Mouse (Mus musculus) kidney, embryonic 14.5 days (tissue): ENCODE measurements around the gene Celsr2. TPM values are rescaled to one million over a fixed set of nuclear protein-coding genes. Genes with fewer than 3 reads are reported as not detected.

Source experiments
- ATAC-seq: fragments of 200-750 bp; cut with Nextera tagmentation; 2 replicates; pipeline ENCODE4 v1.8.0; 2017; ENCODE audit warnings: moderate number of reproducible peaks, mild to moderate bottlenecking, moderate TSS enrichment, moderate library complexity; ENCODE audit not compliant: low FRiP score, low TSS enrichment
- H3K27ac ChIP-seq: fragments of 300-500 bp; sonication (generic); 2 replicates; pipeline ENCODE4 v1.5.1; 2014; ENCODE audit warnings: low read depth, mild to moderate bottlenecking, low read length, moderate library complexity, mixed read lengths
- H3K27me3 ChIP-seq: fragments of 300-500 bp; sonication (generic); 2 replicates; pipeline ENCODE4 v1.6.1; 2014; ENCODE audit warnings: mild to moderate bottlenecking, low read length; ENCODE audit not compliant: control insufficient read depth, insufficient read depth
- H3K36me3 ChIP-seq: fragments of 300-500 bp; sonication (generic); 2 replicates; pipeline ENCODE4 v1.6.1; 2014; ENCODE audit warnings: low read length, mixed read lengths; ENCODE audit not compliant: control insufficient read depth, insufficient read depth
- H3K4me1 ChIP-seq: fragments of 300-500 bp; sonication (generic); 2 replicates; pipeline ENCODE4 v1.6.1; 2014; ENCODE audit warnings: low read length, mixed read lengths; ENCODE audit not compliant: control insufficient read depth, insufficient read depth
- H3K4me2 ChIP-seq: fragments of 300-500 bp; sonication (generic); replicated peaks from 2 replicates; pipeline ENCODE4 v1.6.1; 2014; ENCODE audit warnings: low read depth, mild to moderate bottlenecking, low read length
- H3K4me3 ChIP-seq: fragments of 300-500 bp; sonication (generic); 2 replicates; pipeline ENCODE4 v1.5.1; 2014; ENCODE audit warnings: mild to moderate bottlenecking, low read length
- H3K9ac ChIP-seq: fragments of 300-500 bp; sonication (generic); 2 replicates; pipeline ENCODE4 v1.6.1; 2014; ENCODE audit warnings: low read depth, mild to moderate bottlenecking, low read length, moderate library complexity
- H3K9me3 ChIP-seq: fragments of 300-500 bp; sonication (generic); 2 replicates; pipeline ENCODE4 v1.6.1; 2016; ENCODE audit warnings: low read length; ENCODE audit not compliant: control insufficient read depth
- WGBS: fragments of 180-500 bp; shearing (Covaris S2); extraction: QIAGEN DNeasy Blood & Tissue Kit; methylation state at CpG from one replicate; pipeline ENCODE4 v1.1.7; 2014; 5-methylcytosine and 5-hydroxymethylcytosine counted together
- polyA plus RNA-seq: library from polyadenylated mRNA; unstranded; fragments of >200 nt; fragmentation: Nextera tagmentation; extraction: Ambion mirVana; gene quantifications from 2 replicates; pipeline ENCODE4 v1.2.1, GENCODE M21; 2014

Gene Celsr2
- polyA plus RNA-seq, 1 experiment from 2014 or later = 27.9 TPM

DNA sequence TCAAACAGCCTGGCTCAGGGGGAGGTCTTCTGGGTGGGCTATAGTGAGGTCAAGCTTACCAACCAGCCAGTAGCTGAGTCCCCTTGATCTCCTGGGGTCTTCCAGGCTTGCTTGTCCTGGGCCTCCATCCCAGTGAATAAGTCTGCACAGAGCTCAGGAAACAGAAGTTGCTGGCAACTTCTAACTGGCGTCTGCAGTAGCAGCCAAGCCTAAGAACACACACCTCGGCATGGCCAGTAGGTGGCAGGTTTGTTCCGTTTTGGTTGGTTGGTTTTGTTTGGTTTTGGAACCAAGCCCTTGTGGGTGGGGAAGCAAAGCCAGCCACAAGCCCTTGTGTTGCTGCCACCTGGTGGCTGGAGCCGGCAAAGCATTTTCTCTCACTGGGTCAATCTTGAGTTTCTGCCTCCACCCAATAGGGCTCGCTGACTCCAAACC, 26.2 kb downstream of the Celsr2 start:
- Histone ChIP-seq H3K9ac (no peak overlapping the region), H3K9me3 (no peaks in the 10 kb centered on the region), H3K27me3 (no peaks in the 10 kb centered on the region), H3K27ac (peak overlapping the region; percentile 48; the same call in 1 of the 2 replicates), H3K36me3 (peaks cover 19% of the 10 kb centered on the region; the same call in 1 of the 2 replicates), H3K4me1 (peaks cover 19% of the 10 kb centered on the region; the same call in 1 of the 2 replicates), H3K4me2 (no peak overlapping the region), H3K4me3 (no peak overlapping the region)
- WGBS = 4% methylated on average over 5 of the region's 5 CpGs
- ATAC-seq = peak; percentile 74

DNA sequence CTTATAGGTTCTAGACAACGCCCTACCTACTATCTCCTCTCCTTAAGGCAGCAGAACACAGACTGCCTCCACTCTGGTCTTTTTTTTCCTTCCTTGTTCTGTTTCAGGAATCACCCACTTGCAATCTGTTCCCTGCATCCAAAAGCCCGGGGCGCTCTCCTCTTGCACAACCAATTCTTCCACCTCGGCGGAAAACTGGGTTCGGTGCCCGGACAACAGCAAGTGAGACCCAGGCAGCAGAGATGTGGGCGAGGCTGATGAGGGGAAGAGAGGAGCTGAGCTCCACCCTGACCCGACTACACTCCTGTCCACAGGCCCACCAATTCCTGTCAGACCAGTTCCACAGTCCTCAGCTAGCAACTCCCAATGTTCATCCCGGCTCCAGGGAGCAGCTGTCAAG, 29.2 kb downstream of the Celsr2 start:
- Histone ChIP-seq H3K4me1 (peaks cover 10% of the 10 kb centered on the region; the same call in 1 of the 2 replicates), H3K9ac (no peak overlapping the region), H3K27ac (no peak overlapping the region), H3K27me3 (no peaks in the 10 kb centered on the region), H3K4me3 (no peak overlapping the region), H3K36me3 (peaks cover 14% of the 10 kb centered on the region; the same call in 1 of the 2 replicates), H3K9me3 (no peaks in the 10 kb centered on the region), H3K4me2 (no peak overlapping the region)
- 90% methylated on average over 10 of the region's 10 CpGs for WGBS
- ATAC-seq = no peak

DNA sequence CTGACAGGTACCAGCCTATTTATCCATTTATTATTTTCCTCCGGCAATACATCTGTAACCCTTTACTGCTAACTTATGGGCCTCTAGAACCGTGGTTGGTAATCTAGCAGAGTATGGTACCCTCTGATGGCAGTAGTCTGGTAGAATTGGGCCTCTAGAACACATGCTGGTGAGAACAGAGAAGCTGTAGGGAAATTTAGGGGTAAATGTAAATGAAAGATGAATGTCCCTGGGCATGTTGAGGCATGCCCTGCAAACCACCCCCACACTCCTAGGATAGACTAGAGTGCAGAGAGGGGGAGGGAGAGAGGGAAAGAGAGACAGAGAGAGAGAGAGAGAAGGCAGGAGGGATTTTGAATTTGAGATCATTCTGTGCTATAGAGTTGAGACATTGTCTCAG, 30.9 kb downstream of the Celsr2 start:
- Histone ChIP-seq H3K27me3 (no peaks in the 10 kb centered on the region), H3K4me3 (peak overlapping the region; percentile 65), H3K4me1 (peaks cover 7% of the 10 kb centered on the region; the same call in 1 of the 2 replicates), H3K36me3 (peaks cover 14% of the 10 kb centered on the region; the same call in 1 of the 2 replicates), H3K27ac (no peak overlapping the region), H3K9me3 (no peaks in the 10 kb centered on the region), H3K4me2 (peak overlapping the region; percentile 68), H3K9ac (peak overlapping the region; percentile 58)
- no peak for ATAC-seq
- WGBS = 38% methylated on average over 2 of the region's 2 CpGs

DNA sequence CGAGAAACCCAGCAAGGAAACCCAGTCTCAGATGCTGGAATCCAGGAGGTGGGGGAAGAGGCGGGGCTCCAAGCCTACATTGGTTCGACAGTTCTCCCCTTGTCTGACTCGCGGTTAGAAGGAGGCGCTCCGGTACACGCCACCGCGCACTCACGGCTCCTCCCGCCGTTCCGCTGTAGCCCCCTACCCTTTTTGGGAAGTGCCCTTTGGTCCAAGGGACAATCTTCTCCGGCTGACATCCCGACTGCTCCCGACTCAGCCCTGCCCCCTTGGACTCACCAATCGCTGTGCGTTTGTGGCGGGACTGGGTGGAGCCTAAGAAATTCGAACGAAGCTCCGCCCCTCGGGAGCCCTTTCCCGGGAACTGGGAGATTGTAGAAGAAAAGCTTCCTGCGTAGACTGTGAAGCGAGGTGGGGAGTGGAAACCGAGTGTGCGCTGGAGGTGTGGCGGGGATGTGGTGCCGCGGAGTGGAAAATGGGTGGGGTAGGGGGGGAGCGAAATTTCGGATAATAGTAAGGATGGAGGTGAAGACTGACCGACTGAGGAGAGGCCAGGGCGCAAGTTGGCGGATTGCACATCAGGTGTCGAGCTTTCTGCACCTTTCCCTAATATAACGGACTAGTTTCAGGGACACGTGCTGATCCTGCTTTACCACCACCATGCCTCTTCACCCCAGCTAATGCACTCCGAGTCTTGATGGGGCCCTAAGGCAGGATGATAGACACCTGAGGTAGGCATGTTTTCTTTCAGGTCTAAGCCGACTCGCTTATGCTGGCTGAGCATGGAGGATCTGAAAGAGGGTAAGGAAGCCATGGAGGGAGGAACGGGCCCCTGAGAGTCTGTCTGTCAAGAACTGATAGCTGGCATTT, 31.6 kb downstream of the Celsr2 start, which contains the start of gene Psrc1:
TSS of gene Psrc1 (plus strand) at position 355 of the 870 bp plus-strand sequence.
- Histone ChIP-seq H3K9ac (peak within 1 kb of the TSS; percentile 58), H3K4me2 (peak within 1 kb of the TSS; percentile 68), H3K27ac (no peak within 1 kb of the TSS), H3K4me1 (peaks cover 6% of the 10 kb centered on the region; the same call in 1 of the 2 replicates), H3K4me3 (peak within 1 kb of the TSS; percentile 65), H3K9me3 (no peaks in the 10 kb centered on the region), H3K27me3 (no peaks in the 10 kb centered on the region), H3K36me3 (peaks cover 14% of the 10 kb centered on the region; the same call in 1 of the 2 replicates)
- under 1% methylated on average over 44 of the region's 44 CpGs for WGBS
- ATAC-seq = peak; percentile 90

DNA sequence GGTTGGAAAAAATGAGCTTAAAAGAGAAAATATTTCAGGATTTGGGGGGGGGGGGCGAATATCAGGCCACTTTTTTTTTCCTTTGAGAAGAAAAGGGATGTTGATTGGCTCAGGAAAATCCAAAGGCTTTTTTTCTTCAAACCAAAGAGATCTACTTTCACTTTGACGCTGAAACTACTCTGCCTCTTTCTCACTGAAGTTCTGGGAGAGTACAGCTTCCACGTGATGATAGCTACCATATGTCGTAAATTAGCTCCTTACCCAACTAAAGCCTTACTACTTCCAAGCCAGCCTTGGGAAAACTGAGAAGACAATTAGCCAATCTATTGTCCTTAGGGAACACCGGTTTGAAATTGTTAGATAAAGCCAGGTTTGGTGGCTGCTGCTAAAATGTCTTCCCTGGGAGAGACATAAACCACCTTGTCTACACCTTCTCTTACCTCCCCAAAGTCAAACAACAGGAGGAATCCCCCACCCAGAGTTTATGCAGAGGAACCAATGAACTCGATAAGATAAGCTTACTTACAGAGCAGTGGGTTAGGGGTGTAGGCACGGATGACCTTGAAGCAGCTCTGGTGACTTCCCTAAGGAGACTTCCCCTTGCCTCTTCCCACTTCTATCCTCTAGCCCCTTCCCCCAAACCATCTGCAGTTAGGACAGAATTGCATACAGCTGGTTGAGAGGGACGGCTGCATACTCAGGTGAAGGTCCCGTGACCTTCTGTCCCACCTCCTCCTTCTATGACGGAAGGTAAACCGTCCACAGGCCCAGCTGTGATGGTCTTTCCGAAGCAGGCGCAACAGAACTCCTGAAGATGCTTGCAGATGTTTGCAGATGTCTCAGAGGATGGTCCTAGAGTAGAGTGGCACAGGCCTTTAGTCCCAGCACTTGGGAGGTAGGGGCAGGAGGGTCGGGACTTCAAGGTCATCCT, 33.1 kb downstream of the Celsr2 start:
- no peak overlapping the region; the same call in 1 of the 2 replicates for H3K4me2 ChIP-seq
- no peak for ATAC-seq
- H3K9me3 ChIP-seq = no peaks in the 10 kb centered on the region
- H3K27ac ChIP-seq = no peak overlapping the region
- H3K27me3 ChIP-seq = no peaks in the 10 kb centered on the region
- 62% methylated on average over 14 of the region's 14 CpGs for WGBS
- H3K4me3 ChIP-seq = no peak overlapping the region
- H3K9ac ChIP-seq = no peak overlapping the region
- H3K4me1 ChIP-seq = peaks cover 6% of the 10 kb centered on the region; the same call in 1 of the 2 replicates
- peaks cover 10% of the 10 kb centered on the region; the same call in 1 of the 2 replicates for H3K36me3 ChIP-seq

DNA sequence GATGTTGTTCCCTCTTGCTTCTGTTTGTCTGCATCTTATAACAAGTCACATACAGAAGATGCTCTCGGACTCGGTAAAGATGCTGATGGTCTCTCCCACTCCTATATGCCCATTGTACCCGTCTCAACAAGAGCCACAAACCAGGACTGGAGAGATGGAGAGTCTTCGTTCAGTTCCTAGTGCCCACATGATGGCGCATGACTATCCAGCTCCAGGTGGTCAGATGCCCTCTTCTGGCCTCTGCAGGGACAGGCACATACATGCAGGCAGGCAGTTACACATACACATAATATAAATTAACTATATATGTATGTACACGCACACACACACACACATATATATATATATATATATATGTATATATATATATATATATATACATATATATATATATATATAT, 34.7 kb downstream of the Celsr2 start:
- no peaks in the 10 kb centered on the region for H3K27me3 ChIP-seq
- ATAC-seq = no peak
- H3K4me3 ChIP-seq = no peak overlapping the region
- peaks cover 6% of the 10 kb centered on the region; the same call in 1 of the 2 replicates for H3K4me1 ChIP-seq
- no peaks in the 10 kb centered on the region for H3K36me3 ChIP-seq
- H3K4me2 ChIP-seq = no peak overlapping the region
- 86% methylated on average over 6 of the region's 6 CpGs for WGBS
- no peaks in the 10 kb centered on the region for H3K9me3 ChIP-seq
- H3K9ac ChIP-seq = no peak overlapping the region
- H3K27ac ChIP-seq = no peak overlapping the region

DNA sequence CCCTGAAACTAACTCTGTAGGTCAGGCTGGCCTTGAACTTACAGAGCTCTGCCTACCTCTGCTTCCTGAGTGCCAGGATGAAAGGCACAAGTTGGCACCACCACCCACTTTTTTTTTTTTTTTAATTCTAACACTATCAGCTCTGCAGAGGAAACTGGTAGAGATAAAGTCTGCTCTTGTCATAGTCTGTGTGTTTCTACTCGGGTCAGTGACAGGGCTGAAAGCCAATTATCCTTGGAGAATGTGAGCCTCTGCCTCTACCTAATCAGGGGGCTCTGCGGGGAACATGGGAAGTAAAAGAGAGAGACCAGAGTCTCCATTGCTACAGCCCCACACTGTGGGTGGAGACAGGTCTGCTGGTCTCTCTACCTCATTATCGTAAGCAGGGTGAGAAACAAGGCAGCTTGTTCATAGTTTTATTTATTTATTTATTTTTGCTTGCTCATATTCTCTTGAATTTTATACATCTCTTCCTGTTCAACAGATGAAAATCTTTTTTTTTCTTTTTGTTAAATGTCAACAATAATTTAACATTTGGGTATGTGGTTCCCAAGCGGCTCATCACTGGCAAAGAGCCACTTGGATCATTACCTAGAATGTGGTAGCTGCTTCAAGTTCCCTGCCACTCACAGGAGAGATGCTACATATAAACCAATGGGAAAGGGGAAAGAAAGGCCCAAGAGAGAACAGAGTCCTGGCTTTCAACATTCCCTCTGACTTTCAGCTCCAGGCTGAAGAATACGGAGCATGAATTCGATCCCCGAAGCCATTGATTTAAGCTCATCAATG, 36.3 kb downstream of the Celsr2 start:
- Histone ChIP-seq H3K27ac (no peak overlapping the region), H3K9me3 (no peaks in the 10 kb centered on the region), H3K4me2 (no peak overlapping the region), H3K27me3 (no peaks in the 10 kb centered on the region), H3K4me1 (no peaks in the 10 kb centered on the region), H3K4me3 (no peak overlapping the region), H3K36me3 (no peaks in the 10 kb centered on the region), H3K9ac (no peak overlapping the region)
- WGBS = 84% methylated on average over 7 of the region's 7 CpGs
- no peak for ATAC-seq

DNA sequence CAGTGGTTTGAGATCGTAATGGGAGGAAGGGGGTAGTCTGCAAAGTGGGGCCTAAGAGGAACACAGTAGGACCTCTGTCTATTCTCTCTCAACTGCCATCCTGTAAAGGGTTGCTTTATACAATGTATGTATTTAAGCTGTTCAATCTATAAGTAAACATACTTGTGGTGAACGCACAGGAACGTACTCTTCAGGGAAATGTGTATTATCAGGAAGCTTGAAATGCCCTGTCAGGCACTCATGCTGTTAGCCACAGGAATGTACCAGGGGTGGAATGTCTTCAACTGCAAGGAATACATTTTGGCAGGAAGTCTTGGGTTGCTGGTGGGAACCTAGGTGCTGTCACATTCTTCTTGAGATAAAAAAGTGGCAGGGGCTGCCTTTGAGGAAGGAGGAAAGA, 42.7 kb downstream of the Celsr2 start:
- Histone ChIP-seq H3K36me3 (no peaks in the 10 kb centered on the region), H3K27ac (no peak overlapping the region), H3K9ac (no peak overlapping the region), H3K4me3 (no peak overlapping the region), H3K4me2 (no peak overlapping the region), H3K4me1 (no peaks in the 10 kb centered on the region), H3K27me3 (no peaks in the 10 kb centered on the region), H3K9me3 (no peaks in the 10 kb centered on the region)
- WGBS = 87% methylated on average over 3 of the region's 3 CpGs
- ATAC-seq = no peak
